In the genomic region with DNA sequence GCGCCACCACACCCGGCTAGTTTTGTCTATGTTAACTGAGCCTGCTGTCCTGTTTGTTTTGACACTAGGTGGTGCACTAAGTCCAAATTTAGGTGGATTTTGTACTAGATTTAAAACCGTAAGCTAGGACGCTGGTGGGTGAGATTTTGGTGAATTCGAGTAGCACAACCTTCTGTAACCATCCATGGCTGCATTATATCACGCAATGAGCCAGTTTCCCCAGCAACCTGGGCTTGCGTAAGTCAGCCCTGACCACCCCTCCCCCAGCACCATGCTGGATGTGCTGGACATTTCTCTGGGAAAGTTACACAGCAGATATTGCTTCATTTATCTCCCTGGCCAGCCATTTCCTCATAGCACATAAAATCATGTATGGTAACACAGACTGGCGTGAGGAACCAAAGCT, we compare ENCODE assay signal across 11 mouse cellular contexts. TPM values are rescaled to one million over a fixed set of nuclear protein-coding genes. Genes with fewer than 3 reads are reported as not detected.
DNase-seq lines count a peak whose midpoint lies in the region; ATAC-seq and TF ChIP-seq lines count a peak whose summit lies in the region.
"Had no signal": no experiment of that assay in that cellular context is flagged by ENCODE, and none has a peak within 500 bp of the region (broad histone marks: within the 10 kb centered on the region; RNA-seq: fewer than 3 reads in every experiment).

No protein-coding gene starts in this region.

- no peak for ATAC-seq in CD4-positive, CD25-positive, alpha-beta regulatory T cell, adult 4 months
- ATAC-seq: hindbrain, embryonic 16.5 days had no signal

- no peak for TF ChIP-seq CTCF in kidney, adult 2 months (conservative IDR thresholded peaks at IDR 0.05; ENCODE audit: insufficient read depth, insufficient read length, low read depth, low read length)

- no peak for TF ChIP-seq POLR2A in kidney, adult 2 months (IDR thresholded peaks at IDR 0.05; ENCODE audit: low read depth, low read length)

- H3K27me3 ChIP-seq in kidney, adult 2 months (replicated peaks; ENCODE audit: control insufficient read depth, insufficient read depth, low read length) = no peaks in the 10 kb centered on the region

- no peaks in the 10 kb centered on the region for H3K4me1 ChIP-seq in kidney, adult 2 months (ENCODE audit: control insufficient read depth, insufficient read depth, low read length)

- DNase-seq in kidney, adult 2 months = peak; percentile 20
- DNase-seq in kidney, postnatal 10 days = no peak
- peak; percentile 87 for DNase-seq in NIH3T3 (ENCODE audit: low read depth)
- DNase-seq in fibroblast of lung, adult 2 months (ENCODE audit: low read depth) = peak; percentile 17
- peak; percentile 53 for DNase-seq in lung, postnatal 36 days
- no peak for DNase-seq in thymus, postnatal 0 days (ENCODE audit: low spot score)
- DNase-seq in spleen, adult 12 weeks (ENCODE audit: low spot score) = no peak
- DNase-seq: cerebellum, postnatal 14 days; thymus, postnatal 25 days had no signal

- WGBS in kidney, adult 2 months = 66% methylated on average over 8 of the region's 8 CpGs

- H3K36me3 ChIP-seq in kidney, adult 2 months (ENCODE audit: control insufficient read depth, insufficient read depth, low read length) = no peaks in the 10 kb centered on the region

- H3K4me3 ChIP-seq in kidney, adult 2 months (ENCODE audit: insufficient read depth, low read depth, low read length) = no peak overlapping the region

- H3K27ac ChIP-seq in kidney, adult 2 months (ENCODE audit: insufficient read depth, low read depth, low read length) = no peak overlapping the region

RNA-seq across cellular contexts. Expression of a gene that starts 24.7 kb away (rescaled TPM):
- polyA plus RNA-seq in kidney, adult 2 months (2012; rRNA removed) = 15.7 and 17.5 TPM in 2 replicates
- polyA plus RNA-seq in CD4-positive, CD25-positive, alpha-beta regulatory T cell, adult 4 months (2017; shearing (Covaris generic)) = 1 to 10 TPM; 5.8 to 7.1 TPM
- polyA plus RNA-seq in thymus, postnatal 0 days (2015; fragmentation: Nextera tagmentation; extraction: Ambion mirVana) = 8.9 and 9.1 TPM in 2 replicates

RNA-seq across cellular contexts. Expression of a gene that starts 56.3 kb away (rescaled TPM):
- polyA plus RNA-seq in kidney, adult 2 months (2012; rRNA removed) = not detected in 2 replicates
- polyA plus RNA-seq in CD4-positive, CD25-positive, alpha-beta regulatory T cell, adult 4 months (2017; shearing (Covaris generic)) = not detected
- polyA plus RNA-seq in thymus, postnatal 0 days (2015; fragmentation: Nextera tagmentation; extraction: Ambion mirVana) = not detected in 2 replicates
- polyA plus RNA-seq: hindbrain, embryonic 16.5 days had no signal

Comparison
In these comparisons a context has a peak if more than half of its experiments do, and no peak if none do; other contexts are left out.
1. DNase-seq: peak in kidney, adult 2 months (single experiment), NIH3T3 (single experiment), fibroblast of lung, adult 2 months (single experiment) and lung, postnatal 36 days (single experiment); none in kidney, postnatal 10 days (single experiment), thymus, postnatal 0 days (single experiment) and spleen, adult 12 weeks (single experiment).